Mouse (Mus musculus) induced T-regulatory cell, adult 2 months (primary cell): Measurements from ENCODE around the gene Tstd3.
A peak's percentile ranks its signal among the peaks of the same experiment; 100 is the strongest.

Experiments
- DNase-seq: peaks from one replicate; pipeline ENCODE4 v3.0.0-alpha.2; 2012; ENCODE audit warnings: low read depth

Tstd3 gene

DNA sequence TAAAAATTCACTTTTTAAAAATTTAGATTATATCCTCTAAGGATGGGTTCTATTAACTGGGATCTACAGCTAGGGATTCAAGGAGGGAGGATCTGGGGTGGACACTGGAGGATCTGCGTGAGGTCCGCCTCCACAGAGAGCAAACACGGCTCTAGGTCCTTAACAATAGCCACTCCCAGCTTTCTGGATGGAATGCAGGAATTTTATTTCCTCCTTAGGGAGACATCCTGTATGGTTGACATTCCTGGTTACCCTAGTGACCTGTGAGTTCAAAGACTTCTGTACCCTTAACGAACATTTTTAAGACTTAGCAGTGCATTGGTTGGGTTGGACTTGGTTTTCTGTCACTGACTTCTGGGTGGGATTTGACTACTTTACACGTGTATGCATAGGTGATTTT is 21.3 kb downstream of the Tstd3 start:
- no peak for DNase-seq

DNA sequence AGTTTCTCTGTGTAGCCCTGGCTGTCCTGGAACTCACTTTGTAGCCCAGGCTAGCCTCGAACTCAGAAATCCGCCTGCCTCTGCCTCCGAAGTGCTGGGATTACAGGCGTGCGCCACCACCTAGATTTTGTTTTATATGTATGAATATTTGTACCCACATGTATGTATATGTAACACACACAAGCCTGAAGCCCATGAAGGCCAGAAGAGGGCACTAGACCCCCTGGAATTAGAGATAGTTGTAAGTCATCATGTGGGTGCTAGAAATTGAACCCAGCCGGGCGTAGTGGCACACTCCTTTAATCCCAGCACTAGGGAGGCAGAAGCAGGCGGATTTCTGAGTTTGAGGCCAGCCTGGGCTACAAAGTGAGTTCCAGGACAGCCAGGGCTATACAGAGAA is 22.9 kb downstream of the Tstd3 start:
- peak; percentile 28 for DNase-seq

DNA sequence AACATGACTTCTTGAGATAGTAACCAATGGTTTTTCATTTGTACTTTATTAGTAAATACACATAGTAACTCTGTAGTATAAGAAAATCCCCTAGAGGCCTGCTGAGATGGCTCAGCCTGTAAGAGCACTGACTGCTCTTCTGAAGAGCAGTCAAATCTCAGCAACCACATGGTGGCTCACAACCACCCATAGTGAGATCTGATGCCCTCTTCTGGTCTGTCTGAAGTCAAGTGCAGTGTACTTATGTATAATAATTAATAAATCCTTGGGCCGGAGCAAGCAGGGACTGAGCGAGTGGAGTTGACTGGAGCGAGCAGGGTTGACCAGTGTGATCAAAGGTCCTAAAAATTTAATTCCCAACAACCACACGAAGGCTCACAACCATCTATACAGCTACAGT is 27.8 kb downstream of the Tstd3 start:
- peak; percentile 24 for DNase-seq

DNA sequence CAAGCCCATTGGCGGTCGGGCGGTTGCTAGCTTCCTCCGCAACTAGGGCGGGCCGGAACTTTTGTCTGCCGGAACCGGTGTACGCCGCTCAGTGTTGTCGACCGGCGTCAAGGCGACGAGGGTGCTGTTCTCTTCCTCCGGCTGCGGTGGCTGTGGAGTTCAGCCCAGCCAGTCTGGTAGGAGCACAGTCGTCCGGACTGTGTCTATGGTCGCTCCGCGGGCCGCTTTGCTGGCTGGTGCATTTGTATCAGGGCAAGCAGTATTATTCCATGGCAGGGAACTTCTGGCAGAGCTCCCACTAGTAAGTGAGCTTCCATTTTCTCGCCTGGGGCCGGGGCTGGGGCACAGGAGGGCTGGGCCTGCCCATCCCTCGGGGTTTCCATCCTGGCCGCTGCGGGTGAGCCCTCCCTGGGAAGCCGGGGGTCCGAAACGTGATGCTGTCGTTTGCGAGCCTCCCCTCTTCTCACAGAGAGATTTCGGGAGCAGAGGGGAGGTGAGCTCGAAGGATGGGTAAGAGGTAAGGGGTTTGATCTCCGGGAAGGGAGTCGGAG is 39.3 kb downstream of the Tstd3 start, which contains the start of gene Ccnc:
Ccnc (plus strand) TSS at position 87 of the 551 bp plus-strand sequence.
- DNase-seq = peak; percentile 94

DNA sequence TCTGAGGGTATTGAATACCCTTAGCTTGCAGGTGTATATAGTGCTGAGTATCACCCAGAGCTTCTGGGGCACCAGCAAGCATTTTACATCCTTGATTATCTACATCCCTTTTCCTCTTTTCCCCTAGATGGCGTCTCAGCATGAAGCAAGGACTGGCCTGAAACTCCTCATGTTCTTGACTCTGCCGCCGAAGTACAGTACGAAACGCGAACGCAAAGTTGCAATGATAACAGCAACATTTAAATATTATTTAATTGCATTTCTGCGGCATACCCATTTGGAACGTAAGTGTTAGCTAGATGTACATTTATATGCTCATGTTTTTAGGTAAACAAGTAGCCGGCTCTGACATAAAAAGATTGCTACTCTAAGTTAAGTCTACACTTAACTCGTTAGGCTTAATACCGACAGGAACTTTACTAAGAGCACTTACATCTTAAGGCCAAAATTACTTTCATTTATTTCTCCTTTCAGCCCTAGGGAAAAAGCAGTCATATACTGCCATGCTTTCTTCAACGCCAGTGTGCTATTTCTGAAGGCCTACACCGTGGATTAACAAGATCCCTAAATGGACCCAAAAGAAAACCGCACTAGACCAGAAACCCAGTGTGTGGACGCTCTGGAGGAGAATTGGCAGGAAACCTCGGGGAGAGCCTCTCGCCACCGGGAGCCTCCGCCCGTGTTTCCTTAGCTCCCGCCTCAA is 39.9 kb downstream of the Tstd3 start:
- peak; percentile 76 for DNase-seq

DNA sequence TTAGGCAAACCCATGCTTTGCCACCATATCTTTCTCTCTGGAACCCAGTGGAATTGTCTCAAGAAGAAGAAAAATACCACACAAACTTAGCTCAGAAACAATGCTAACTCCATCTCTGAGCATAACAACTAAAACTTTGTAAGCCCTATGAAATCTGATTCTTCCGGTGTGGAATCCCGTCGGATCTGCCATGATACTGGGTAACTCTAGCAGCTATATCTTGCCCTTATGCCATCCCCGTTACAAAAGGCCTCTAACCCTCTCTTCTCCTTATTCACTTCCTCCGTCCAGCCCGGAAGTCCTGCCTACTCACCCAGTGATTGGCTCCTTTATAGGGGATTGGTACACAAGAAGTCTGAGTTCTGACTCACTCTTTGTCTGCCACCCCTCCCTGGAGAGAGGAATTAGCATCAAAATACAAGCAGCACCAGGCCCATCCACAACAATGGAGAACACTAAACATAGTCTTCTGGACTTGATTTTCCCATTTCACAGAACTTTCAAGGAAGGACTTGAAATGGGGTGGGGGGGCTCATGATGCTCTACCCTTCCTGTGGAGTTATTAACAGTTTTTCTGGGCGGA is 44.2 kb downstream of the Tstd3 start:
- DNase-seq = no peak

DNA sequence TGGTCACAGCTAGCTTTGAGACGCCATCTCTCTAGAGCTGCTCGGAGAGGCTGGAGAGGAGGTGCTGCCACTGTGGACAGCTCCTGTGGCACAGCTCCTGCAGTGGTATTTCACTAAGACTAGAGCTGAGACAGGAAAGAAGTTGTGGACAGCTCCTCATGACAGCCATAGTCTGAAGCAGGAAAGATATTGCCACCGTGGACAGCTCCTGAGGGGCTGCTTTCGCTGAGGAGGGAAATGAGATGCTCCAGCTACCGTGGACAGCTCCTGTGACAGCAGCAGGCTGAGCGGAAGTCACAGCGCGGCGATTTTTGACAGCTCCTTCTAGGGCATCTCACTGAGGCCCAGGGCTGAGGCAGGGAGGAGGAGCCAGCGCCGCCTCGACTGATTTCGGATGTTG is 54.9 kb downstream of the Tstd3 start:
- peak; percentile 78 for DNase-seq
